Mouse (Mus musculus): Measurements from ENCODE around the gene Ctsz. TPM values are rescaled to one million over a fixed set of nuclear protein-coding genes. Genes with fewer than 3 reads are reported as not detected.
A peak's percentile ranks its signal among the peaks of the same experiment; 100 is the strongest.

The Ctsz gene
- polyA plus RNA-seq, 1 experiment from 2014 or later: 381 TPM

DNA sequence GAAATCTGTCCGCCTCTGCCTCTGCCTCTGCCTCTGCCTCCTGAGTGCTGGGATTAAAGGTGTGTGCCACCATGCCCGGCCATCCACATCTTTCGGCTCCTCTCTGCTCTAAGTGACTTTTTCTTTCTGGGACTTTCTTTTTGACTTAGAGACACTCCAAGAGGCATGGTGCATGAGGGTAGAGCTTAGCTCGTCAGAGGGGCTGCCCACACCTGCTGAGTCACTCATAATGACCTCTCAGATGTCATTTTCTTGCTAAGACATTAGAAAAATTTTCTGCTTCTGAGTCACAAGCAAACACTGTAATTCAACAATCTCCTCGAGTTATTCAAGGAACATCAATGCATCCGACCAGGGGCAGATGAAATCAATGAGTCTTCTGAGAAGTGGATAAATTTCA, 6.2 kb upstream of the Ctsz start:
- H3K9ac ChIP-seq (ENCODE audit: low read depth, low read length): no peak overlapping the region
- WGBS: 78% methylated on average over 6 of the region's 6 CpGs
- H3K4me2 ChIP-seq (ENCODE audit: low read depth, low read length): no peak overlapping the region

DNA sequence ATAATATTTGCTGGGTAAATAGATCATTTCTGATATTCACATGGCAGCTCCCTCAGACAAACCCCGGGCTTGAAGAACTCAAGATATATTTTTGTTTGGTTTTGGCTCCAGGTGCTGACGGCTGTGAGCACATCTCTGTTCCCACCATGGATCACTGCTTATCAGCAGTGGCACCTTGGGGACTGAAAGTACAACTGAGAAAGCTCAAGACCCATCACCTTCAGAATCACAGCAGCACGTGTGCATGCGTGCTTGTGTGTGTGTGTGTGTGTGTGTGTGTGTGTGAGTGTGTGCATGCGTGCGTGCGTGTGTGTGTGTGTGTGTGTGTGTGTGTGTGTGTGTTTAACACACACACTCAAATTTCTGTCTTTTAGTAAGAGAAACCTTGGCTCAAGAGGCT, 5.5 kb upstream of the Ctsz start:
- H3K4me2 ChIP-seq (ENCODE audit: low read depth, low read length): no peak overlapping the region
- H3K9ac ChIP-seq (ENCODE audit: low read depth, low read length): no peak overlapping the region
- no peaks in the 10 kb centered on the region for H3K27me3 ChIP-seq (replicated peaks; ENCODE audit: control insufficient read depth, insufficient read depth, low read length)
- H3K36me3 ChIP-seq (ENCODE audit: control insufficient read depth, insufficient read depth, low read length): no peaks in the 10 kb centered on the region
- H3K9me3 ChIP-seq (ENCODE audit: control insufficient read depth, low read length): no peaks in the 10 kb centered on the region
- ATAC-seq: no peak
- peaks cover 5% of the 10 kb centered on the region; the same call in 1 of the 2 replicates for H3K4me1 ChIP-seq (ENCODE audit: control insufficient read depth, insufficient read depth, low read length)
- no peak overlapping the region for H3K27ac ChIP-seq (ENCODE audit: low read length)
- 69% methylated on average over 7 of the region's 7 CpGs for WGBS
- H3K4me3 ChIP-seq (ENCODE audit: low read length): no peak overlapping the region

More for the DNA sequence above, 6.2 kb upstream of the Ctsz start:
- ATAC-seq: no peak
- H3K36me3 ChIP-seq (ENCODE audit: control insufficient read depth, insufficient read depth, low read length): no peaks in the 10 kb centered on the region
- no peaks in the 10 kb centered on the region for H3K27me3 ChIP-seq (replicated peaks; ENCODE audit: control insufficient read depth, insufficient read depth, low read length)
- no peak overlapping the region for H3K4me3 ChIP-seq (ENCODE audit: low read length)
- peaks cover 5% of the 10 kb centered on the region; the same call in 1 of the 2 replicates for H3K4me1 ChIP-seq (ENCODE audit: control insufficient read depth, insufficient read depth, low read length)
- H3K27ac ChIP-seq (ENCODE audit: low read length): no peak overlapping the region
- no peaks in the 10 kb centered on the region for H3K9me3 ChIP-seq (ENCODE audit: control insufficient read depth, low read length)

DNA sequence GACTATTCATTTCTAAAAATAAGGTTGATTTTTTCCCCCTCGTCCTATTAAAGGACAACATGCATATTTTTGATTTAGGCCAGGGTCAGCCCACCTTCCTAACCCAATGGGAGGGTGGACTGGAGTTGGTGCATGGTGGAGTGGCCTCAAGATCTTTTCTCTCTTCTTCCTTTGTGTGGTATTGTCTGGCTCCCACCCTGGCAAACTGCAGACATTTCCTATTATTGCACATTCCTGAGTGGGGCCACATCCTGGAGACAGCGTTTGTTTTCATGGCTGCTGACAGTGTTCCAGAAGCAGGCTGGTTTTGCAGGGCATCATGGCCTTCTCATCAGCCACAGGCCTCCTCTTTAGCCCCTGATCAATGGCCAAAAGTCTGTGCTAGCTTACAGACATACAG, 4.2 kb upstream of the Ctsz start:
- Histone ChIP-seq H3K36me3 (ENCODE audit: control insufficient read depth, insufficient read depth, low read length) (no peaks in the 10 kb centered on the region), H3K9ac (ENCODE audit: low read depth, low read length) (no peak overlapping the region), H3K4me3 (ENCODE audit: low read length) (no peak overlapping the region), H3K4me2 (ENCODE audit: low read depth, low read length) (no peak overlapping the region), H3K27me3 (replicated peaks; ENCODE audit: control insufficient read depth, insufficient read depth, low read length) (no peaks in the 10 kb centered on the region), H3K27ac (ENCODE audit: low read length) (peak overlapping the region; percentile 23), H3K9me3 (ENCODE audit: control insufficient read depth, low read length) (no peaks in the 10 kb centered on the region), H3K4me1 (ENCODE audit: control insufficient read depth, insufficient read depth, low read length) (peaks cover 14% of the 10 kb centered on the region)
- WGBS: 37% methylated on average over 2 of the region's 2 CpGs
- ATAC-seq: no peak

DNA sequence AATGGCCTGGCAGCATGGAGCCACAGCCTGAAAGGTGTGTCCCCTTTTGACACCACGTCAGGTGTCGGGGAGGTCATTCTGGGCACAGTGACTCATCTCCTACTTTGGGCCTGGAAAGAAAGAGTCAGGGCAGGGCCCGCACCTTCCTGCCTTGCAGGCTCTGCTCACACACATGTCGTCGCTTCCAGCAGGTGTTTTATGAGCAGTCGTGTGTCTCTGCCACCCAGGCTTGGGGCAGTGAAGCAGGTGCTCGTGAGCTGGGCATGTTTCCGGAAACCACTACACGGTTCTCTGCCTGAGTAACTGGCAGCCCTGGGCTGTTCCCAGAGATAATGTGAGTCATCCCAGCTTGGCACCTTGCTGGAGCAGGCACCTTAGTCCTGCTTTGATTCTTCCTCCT, 3.6 kb upstream of the Ctsz start:
- H3K36me3 ChIP-seq (ENCODE audit: control insufficient read depth, insufficient read depth, low read length): no peaks in the 10 kb centered on the region
- H3K4me1 ChIP-seq (ENCODE audit: control insufficient read depth, insufficient read depth, low read length): peaks cover 20% of the 10 kb centered on the region
- no peak overlapping the region for H3K4me2 ChIP-seq (ENCODE audit: low read depth, low read length)
- no peak overlapping the region; the same call in 1 of the 2 replicates for H3K9ac ChIP-seq (ENCODE audit: low read depth, low read length)
- peak; percentile 51 for ATAC-seq
- 59% methylated on average over 9 of the region's 9 CpGs for WGBS
- no peak overlapping the region for H3K4me3 ChIP-seq (ENCODE audit: low read length)
- H3K27me3 ChIP-seq (replicated peaks; ENCODE audit: control insufficient read depth, insufficient read depth, low read length): no peaks in the 10 kb centered on the region
- H3K9me3 ChIP-seq (ENCODE audit: control insufficient read depth, low read length): no peaks in the 10 kb centered on the region
- H3K27ac ChIP-seq (ENCODE audit: low read length): peak overlapping the region; percentile 23

DNA sequence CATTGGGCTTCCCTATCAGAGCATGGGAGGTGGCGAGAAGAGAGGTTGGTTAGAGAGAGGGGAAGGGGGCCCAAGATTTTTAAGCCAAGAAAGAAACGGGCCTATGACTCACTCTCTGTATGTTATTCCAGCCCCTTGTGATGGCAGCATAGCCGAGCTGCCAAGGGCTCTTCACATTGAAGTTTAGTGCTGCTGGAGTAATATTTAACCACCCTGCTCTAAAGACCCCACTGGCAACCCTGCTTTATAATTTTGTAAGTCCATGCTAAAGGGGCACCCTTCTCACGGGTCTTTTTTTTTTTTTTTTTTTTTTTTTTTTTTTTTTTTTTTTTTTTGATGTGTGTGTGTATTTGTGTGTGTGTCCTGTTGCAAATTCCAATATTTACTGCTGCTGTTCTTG, 3.1 kb upstream of the Ctsz start:
- H3K9ac ChIP-seq (ENCODE audit: low read depth, low read length): no peak overlapping the region
- no peak for ATAC-seq
- no peaks in the 10 kb centered on the region for H3K36me3 ChIP-seq (ENCODE audit: control insufficient read depth, insufficient read depth, low read length)
- peaks cover 26% of the 10 kb centered on the region for H3K4me1 ChIP-seq (ENCODE audit: control insufficient read depth, insufficient read depth, low read length)
- H3K4me2 ChIP-seq (ENCODE audit: low read depth, low read length): no peak overlapping the region
- H3K9me3 ChIP-seq (ENCODE audit: control insufficient read depth, low read length): no peaks in the 10 kb centered on the region
- H3K4me3 ChIP-seq (ENCODE audit: low read length): no peak overlapping the region
- WGBS: 55% methylated on average over 4 of the region's 4 CpGs
- H3K27me3 ChIP-seq (replicated peaks; ENCODE audit: control insufficient read depth, insufficient read depth, low read length): no peaks in the 10 kb centered on the region
- H3K27ac ChIP-seq (ENCODE audit: low read length): no peak overlapping the region

DNA sequence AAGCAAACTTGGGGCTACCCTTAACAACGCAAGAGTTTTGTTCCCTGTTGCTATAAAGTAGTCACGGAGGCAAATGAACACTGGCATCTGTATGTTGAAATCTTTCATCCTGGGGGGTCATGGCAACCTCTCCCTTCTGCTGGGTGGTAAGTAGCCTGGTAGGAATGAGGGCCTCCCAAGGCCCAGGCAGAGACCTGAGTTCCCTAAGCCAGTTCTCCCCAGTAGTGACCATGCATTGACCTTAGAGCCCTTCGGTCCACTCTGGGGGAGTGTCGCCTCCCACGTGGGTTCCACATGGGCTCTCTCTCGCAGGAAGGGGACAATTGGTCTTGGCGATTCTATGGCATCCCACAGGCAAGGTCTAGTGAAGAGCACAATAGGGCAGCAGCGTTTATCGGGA, 1.1 kb upstream of the Ctsz start:
- no peaks in the 10 kb centered on the region for H3K27me3 ChIP-seq (replicated peaks; ENCODE audit: control insufficient read depth, insufficient read depth, low read length)
- H3K9ac ChIP-seq (ENCODE audit: low read depth, low read length): no peak overlapping the region
- H3K27ac ChIP-seq (ENCODE audit: low read length): no peak overlapping the region
- no peak for ATAC-seq
- 79% methylated on average over 9 of the region's 9 CpGs for WGBS
- no peaks in the 10 kb centered on the region for H3K9me3 ChIP-seq (ENCODE audit: control insufficient read depth, low read length)
- H3K4me2 ChIP-seq (ENCODE audit: low read depth, low read length): no peak overlapping the region
- no peaks in the 10 kb centered on the region for H3K36me3 ChIP-seq (ENCODE audit: control insufficient read depth, insufficient read depth, low read length)
- peaks cover 28% of the 10 kb centered on the region for H3K4me1 ChIP-seq (ENCODE audit: control insufficient read depth, insufficient read depth, low read length)
- no peak overlapping the region for H3K4me3 ChIP-seq (ENCODE audit: low read length)

DNA sequence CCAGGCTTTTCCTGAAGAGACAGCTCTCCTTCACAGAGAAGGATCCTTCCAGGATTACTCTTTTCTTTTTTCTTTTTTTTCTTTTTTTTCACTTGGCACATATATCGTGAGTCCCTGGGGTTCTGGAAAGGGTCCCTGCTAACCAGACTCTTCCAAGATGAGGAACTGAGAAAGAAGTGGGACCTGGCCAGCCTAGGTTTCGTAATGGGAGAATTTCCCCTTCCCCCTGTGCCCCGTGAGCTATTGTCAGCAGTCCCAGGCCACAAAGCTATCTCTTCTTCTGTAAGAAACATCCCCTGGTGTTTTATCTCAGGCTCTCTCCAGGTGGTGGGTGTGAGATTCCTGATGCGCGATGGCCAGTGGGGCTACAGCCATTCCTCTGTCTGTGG, 605 bp upstream of the Ctsz start:
- Histone ChIP-seq H3K9me3 (ENCODE audit: control insufficient read depth, low read length) (no peaks in the 10 kb centered on the region), H3K9ac (ENCODE audit: low read depth, low read length) (no peak overlapping the region), H3K27ac (ENCODE audit: low read length) (no peak overlapping the region), H3K27me3 (replicated peaks; ENCODE audit: control insufficient read depth, insufficient read depth, low read length) (no peaks in the 10 kb centered on the region), H3K4me3 (ENCODE audit: low read length) (no peak overlapping the region), H3K4me1 (ENCODE audit: control insufficient read depth, insufficient read depth, low read length) (peaks cover 28% of the 10 kb centered on the region), H3K4me2 (ENCODE audit: low read depth, low read length) (peak overlapping the region; percentile 87; the same call in 1 of the 2 replicates), H3K36me3 (ENCODE audit: control insufficient read depth, insufficient read depth, low read length) (0 out of 2 replicates have a peak, but pooled peaks cover 1% of the 10 kb centered on the region)
- ATAC-seq: no peak
- 64% methylated on average over 5 of the region's 5 CpGs for WGBS

DNA sequence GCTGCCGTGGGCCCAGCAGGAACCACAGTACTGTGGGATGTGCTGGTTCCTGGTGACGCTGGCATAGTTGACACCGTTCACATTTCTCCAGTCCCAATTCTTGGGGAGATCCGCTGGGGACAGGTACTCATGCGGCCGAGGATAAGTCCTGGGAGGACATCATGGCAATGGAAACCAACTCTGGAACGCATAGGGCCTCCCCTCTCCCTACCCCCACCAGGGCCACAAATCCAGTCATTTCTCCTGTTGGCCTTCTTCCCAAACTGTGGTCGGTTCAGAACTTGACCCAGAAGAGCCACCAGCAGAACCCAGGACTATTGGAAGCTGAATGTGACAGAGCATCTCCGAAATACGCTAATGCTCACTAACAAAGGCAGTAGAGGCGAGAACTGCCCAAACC, 658 bp downstream of the Ctsz start:
- Histone ChIP-seq H3K9ac (ENCODE audit: low read depth, low read length) (peak overlapping the region; percentile 79), H3K4me3 (ENCODE audit: low read length) (peak overlapping the region; percentile 72), H3K9me3 (ENCODE audit: control insufficient read depth, low read length) (no peaks in the 10 kb centered on the region), H3K27ac (ENCODE audit: low read length) (peak overlapping the region; percentile 69), H3K36me3 (ENCODE audit: control insufficient read depth, insufficient read depth, low read length) (peaks cover 9% of the 10 kb centered on the region; the same call in 1 of the 2 replicates), H3K27me3 (replicated peaks; ENCODE audit: control insufficient read depth, insufficient read depth, low read length) (no peaks in the 10 kb centered on the region), H3K4me2 (ENCODE audit: low read depth, low read length) (peak overlapping the region; percentile 87), H3K4me1 (ENCODE audit: control insufficient read depth, insufficient read depth, low read length) (peaks cover 28% of the 10 kb centered on the region)
- 61% methylated on average over 11 of the region's 11 CpGs for WGBS
- ATAC-seq: peak; percentile 4

DNA sequence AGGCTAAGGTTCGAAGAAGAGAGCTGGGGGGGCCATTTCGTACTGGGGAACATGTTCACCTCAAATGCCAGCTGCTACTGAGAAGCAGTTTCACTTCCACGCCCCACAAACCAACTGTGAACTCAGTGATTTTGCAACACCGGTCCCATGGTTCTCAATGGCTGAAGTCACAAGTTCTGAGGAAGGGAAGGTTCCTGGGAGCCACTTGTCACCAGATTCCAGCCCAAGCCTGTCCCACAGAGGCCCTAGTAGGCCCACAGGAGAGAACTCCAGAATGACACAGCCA, 1.2 kb downstream of the Ctsz start:
- H3K36me3 ChIP-seq (ENCODE audit: control insufficient read depth, insufficient read depth, low read length): peaks cover 10% of the 10 kb centered on the region; the same call in 1 of the 2 replicates
- peak overlapping the region; percentile 87 for H3K4me2 ChIP-seq (ENCODE audit: low read depth, low read length)
- H3K4me3 ChIP-seq (ENCODE audit: low read length): peak overlapping the region; percentile 72
- WGBS: 82% methylated on average over 4 of the region's 4 CpGs
- peak; percentile 16 for ATAC-seq
- H3K27me3 ChIP-seq (replicated peaks; ENCODE audit: control insufficient read depth, insufficient read depth, low read length): no peaks in the 10 kb centered on the region
- peak overlapping the region; percentile 79 for H3K9ac ChIP-seq (ENCODE audit: low read depth, low read length)
- peak overlapping the region; percentile 69 for H3K27ac ChIP-seq (ENCODE audit: low read length)
- peaks cover 28% of the 10 kb centered on the region for H3K4me1 ChIP-seq (ENCODE audit: control insufficient read depth, insufficient read depth, low read length)
- H3K9me3 ChIP-seq (ENCODE audit: control insufficient read depth, low read length): no peaks in the 10 kb centered on the region

Data from intestine, embryonic 16.5 days (tissue).